Mouse (Mus musculus) liver, embryonic 13.5 days (tissue): ENCODE results near the gene Zfp92. TPM values are rescaled to one million over a fixed set of nuclear protein-coding genes. Genes with fewer than 3 reads are reported as not detected.

Source experiments
- ATAC-seq: fragments of 200-750 bp; cut with Nextera tagmentation; 2 replicates; pipeline ENCODE4 v1.8.0; 2017; ENCODE audit warnings: low read depth, mild to moderate bottlenecking, moderate number of reproducible peaks, moderate library complexity
- DNase-seq: peaks from one replicate; pipeline ENCODE4 v3.0.0; 2022
- H3K27ac ChIP-seq: fragments of 300-500 bp; sonication (generic); 2 replicates; pipeline ENCODE4 v1.5.1; 2015; ENCODE audit warnings: moderate library complexity, mild to moderate bottlenecking, inconsistent platforms
- H3K27me3 ChIP-seq: fragments of 300-500 bp; sonication (generic); 2 replicates; pipeline ENCODE4 v1.6.1; 2015; ENCODE audit warnings: mild to moderate bottlenecking, inconsistent platforms
- H3K36me3 ChIP-seq: fragments of 300-500 bp; sonication (generic); 2 replicates; pipeline ENCODE4 v1.6.1; 2015; ENCODE audit warnings: mild to moderate bottlenecking, inconsistent platforms
- H3K4me1 ChIP-seq: fragments of 300-500 bp; sonication (generic); replicated peaks from 2 replicates; pipeline ENCODE4 v1.6.1; 2015; ENCODE audit warnings: inconsistent platforms
- H3K4me2 ChIP-seq: fragments of 300-500 bp; sonication (generic); 2 replicates; pipeline ENCODE4 v1.6.1; 2015; ENCODE audit warnings: inconsistent platforms, mild to moderate bottlenecking, moderate library complexity
- H3K4me3 ChIP-seq: fragments of 300-500 bp; sonication (generic); replicated peaks from 2 replicates; pipeline ENCODE4 v1.5.1; 2015; ENCODE audit warnings: mild to moderate bottlenecking, inconsistent platforms
- H3K9ac ChIP-seq: fragments of 300-500 bp; sonication (generic); 2 replicates; pipeline ENCODE4 v1.6.1; 2015; ENCODE audit warnings: mild to moderate bottlenecking, inconsistent platforms
- H3K9me3 ChIP-seq: fragments of 300-500 bp; sonication (generic); replicated peaks from 2 replicates; pipeline ENCODE4 v1.6.1; 2016; ENCODE audit warnings: inconsistent platforms
- WGBS: fragments of 180-500 bp; shearing (Covaris S2); methylation state at CpG from one replicate; pipeline ENCODE4 v1.1.7; 2015; ENCODE audit not compliant: insufficient replicate concordance; 5-methylcytosine and 5-hydroxymethylcytosine counted together
- polyA plus RNA-seq: library from polyadenylated mRNA; unstranded; fragments of >200 nt; fragmentation: Nextera tagmentation; extraction: Ambion mirVana; gene quantifications from 2 replicates; pipeline ENCODE4 v1.2.1, GENCODE M21; 2015

Zfp92 gene
- polyA plus RNA-seq, 1 experiment from 2014 or later = not detected

GRCm38 (mm10) chrX:73474340-73475165 lies 63.7 kb downstream of the Zfp92 start:
- peaks cover 20% of the 10 kb centered on the region for H3K4me1 ChIP-seq
- H3K4me2 ChIP-seq = no peak overlapping the region
- no peak overlapping the region for H3K4me3 ChIP-seq
- ATAC-seq (no peak), DNase-seq (no peak)
- WGBS = 61% methylated on average over 12 of the region's 12 CpGs
- H3K9me3 ChIP-seq = no peaks in the 10 kb centered on the region
- peaks cover 9% of the 10 kb centered on the region; the same call in 1 of the 2 replicates for H3K27me3 ChIP-seq
- no peaks in the 10 kb centered on the region for H3K36me3 ChIP-seq
- no peak overlapping the region for H3K9ac ChIP-seq
- H3K27ac ChIP-seq = no peak overlapping the region; the same call in 1 of the 2 replicates

GRCm38 (mm10) chrX:73475658-73476256 lies 64.9 kb downstream of the Zfp92 start:
- ATAC-seq (peak; percentile 65), DNase-seq (peak; percentile 3)
- Histone ChIP-seq H3K36me3 (no peaks in the 10 kb centered on the region), H3K4me2 (no peak overlapping the region), H3K9ac (no peak overlapping the region), H3K4me1 (peaks cover 20% of the 10 kb centered on the region), H3K4me3 (no peak overlapping the region), H3K9me3 (no peaks in the 10 kb centered on the region), H3K27me3 (peaks cover 12% of the 10 kb centered on the region), H3K27ac (peak overlapping the region; percentile 30)
- 38% methylated on average over 1 of the region's 1 CpGs for WGBS

- H3K27me3 ChIP-seq = peaks cover 12% of the 10 kb centered on the region
- no peak overlapping the region for H3K4me2 ChIP-seq
- no peak for DNase-seq
- H3K36me3 ChIP-seq = no peaks in the 10 kb centered on the region
- peak; percentile 63 for ATAC-seq
- 47% methylated on average over 2 of the region's 2 CpGs for WGBS
- H3K27ac ChIP-seq = peak overlapping the region; percentile 30
- no peak overlapping the region for H3K9ac ChIP-seq
- peaks cover 20% of the 10 kb centered on the region for H3K4me1 ChIP-seq
- no peak overlapping the region for H3K4me3 ChIP-seq
- no peaks in the 10 kb centered on the region for H3K9me3 ChIP-seq
Observed at GRCm38 (mm10) chrX:73476621-73477020, 65.7 kb downstream of the Zfp92 start.

- no peak overlapping the region for H3K9ac ChIP-seq
- no peaks in the 10 kb centered on the region for H3K9me3 ChIP-seq
- no peak overlapping the region for H3K27ac ChIP-seq
- no peak overlapping the region for H3K4me3 ChIP-seq
- no peaks in the 10 kb centered on the region for H3K36me3 ChIP-seq
- WGBS = 55% methylated on average over 2 of the region's 2 CpGs
- no peak for DNase-seq
- H3K4me2 ChIP-seq = no peak overlapping the region
- peaks cover 20% of the 10 kb centered on the region for H3K4me1 ChIP-seq
- ATAC-seq = no peak
- peaks cover 12% of the 10 kb centered on the region for H3K27me3 ChIP-seq
Observed at GRCm38 (mm10) chrX:73477500-73477899, 66.6 kb downstream of the Zfp92 start.

Other genes with a start within 250 kb of the Zfp92 start
- not detected in 2 replicates for gene Spin2d, start 234.1 kb upstream of the Zfp92 start, polyA plus RNA-seq
- gene Xlr3b, start 218.9 kb upstream of the Zfp92 start, polyA plus RNA-seq = 2.2 and 2.6 TPM in 2 replicates
- 1.6 and 2.3 TPM in 2 replicates for gene Xlr4b, start 196.8 kb upstream of the Zfp92 start, polyA plus RNA-seq
- gene F8a, start 182.8 kb upstream of the Zfp92 start, polyA plus RNA-seq = 3.3 and 3.8 TPM in 2 replicates
- gene Xlr4c, start 168.0 kb upstream of the Zfp92 start, polyA plus RNA-seq = 0.48 and 0.60 TPM in 2 replicates
- not detected in 2 replicates for gene Xlr3c, start 145.7 kb upstream of the Zfp92 start, polyA plus RNA-seq
- gene Xlr5a, start 118.1 kb upstream of the Zfp92 start, polyA plus RNA-seq = not detected in 2 replicates
- gene Xlr5c, start 118.1 kb upstream of the Zfp92 start, polyA plus RNA-seq = not detected in 2 replicates
- gene Gm45015, start 74.3 kb upstream of the Zfp92 start, polyA plus RNA-seq = not detected in 2 replicates
- 1.8 and 2.9 TPM in 2 replicates for gene Zfp275, start 68.5 kb upstream of the Zfp92 start, polyA plus RNA-seq
- not detected in 2 replicates for gene Gm18336, start 12.4 kb upstream of the Zfp92 start, polyA plus RNA-seq
- gene Trex2, start 24.2 kb downstream of the Zfp92 start, polyA plus RNA-seq = not detected in 2 replicates
- 50.6 and 51.9 TPM in 2 replicates for gene Haus7, start 47.9 kb downstream of the Zfp92 start, polyA plus RNA-seq
- gene Bgn, start 72.5 kb downstream of the Zfp92 start, polyA plus RNA-seq = 7.1 and 10.6 TPM in 2 replicates
- 0.03 TPM in 2 replicates for gene Atp2b3, start 92.0 kb downstream of the Zfp92 start, polyA plus RNA-seq
- 36.2 and 36.4 TPM in 2 replicates for gene Dusp9, start 228.3 kb downstream of the Zfp92 start, polyA plus RNA-seq
- gene Pnck, start 249.0 kb downstream of the Zfp92 start, polyA plus RNA-seq = 1.1 and 1.2 TPM in 2 replicates